Mouse (Mus musculus): ENCODE data around the gene Pmepa1. TPM values are rescaled to one million over a fixed set of nuclear protein-coding genes. Genes with fewer than 3 reads are reported as not detected.

Pmepa1 gene
- polyA plus RNA-seq, 1 experiment, result 40.4 TPM

GRCm38 (mm10) chr2:173202924-173203689 is 73.2 kb downstream of the Pmepa1 start:
- DNase-seq (ENCODE audit: extremely low spot score in 1 of 2, low spot score in 1 of 2), result no peak

- DNase-seq (ENCODE audit: extremely low spot score in 1 of 2, low spot score in 1 of 2), result no peak
These were observed 81.5 kb downstream of the Pmepa1 start for GRCm38 (mm10) chr2:173194796-173195195.

GRCm38 (mm10) chr2:173187182-173187855 is 89.0 kb downstream of the Pmepa1 start:
- DNase-seq (ENCODE audit: extremely low spot score in 1 of 2, low spot score in 1 of 2), result no peak

DNA sequence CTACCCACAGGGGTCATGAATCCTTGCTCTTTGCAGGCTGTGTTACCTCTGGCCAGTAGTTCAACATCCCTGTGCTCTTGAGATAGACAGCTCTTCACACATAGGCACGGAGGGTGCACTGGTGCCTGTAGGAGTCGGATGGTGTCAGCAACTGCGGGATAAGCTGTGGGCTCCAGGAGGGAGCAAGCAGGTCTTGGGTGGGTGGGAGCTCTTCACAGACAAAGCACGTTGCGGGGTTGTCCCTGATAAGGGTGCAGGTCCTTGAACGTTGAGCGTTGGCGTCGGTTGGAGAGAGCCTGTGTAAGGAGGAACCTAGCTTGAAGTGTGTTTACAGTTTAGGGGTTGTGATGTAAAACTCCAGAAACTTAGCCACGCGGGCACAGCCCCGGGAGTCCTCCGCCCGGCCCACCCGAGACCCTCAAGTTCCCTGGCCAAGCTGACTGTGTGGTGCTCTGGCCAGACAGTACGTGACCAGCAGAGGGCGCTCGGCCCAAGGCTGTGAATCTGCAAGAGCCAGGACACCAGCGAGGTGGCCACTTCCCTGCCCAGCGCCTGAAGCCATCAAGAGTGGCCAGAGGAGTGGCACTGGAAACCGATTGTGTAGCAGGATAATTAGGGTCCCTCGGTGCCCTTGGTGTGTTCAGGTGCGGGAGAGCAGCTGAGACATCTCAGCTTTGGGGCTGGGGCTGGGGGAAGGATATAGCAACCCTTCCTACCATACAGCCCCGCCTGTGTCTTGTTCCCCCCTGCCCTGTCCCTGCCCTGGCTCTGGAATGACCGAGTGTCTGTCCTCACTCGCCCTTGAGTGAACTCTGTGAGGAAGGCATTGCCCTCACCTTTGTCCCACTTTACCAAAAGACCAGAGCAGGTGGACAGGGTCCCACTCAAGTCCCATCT is 90.0 kb downstream of the Pmepa1 start:
- DNase-seq (ENCODE audit: extremely low spot score in 1 of 2, low spot score in 1 of 2), result peak in 1 of 2 experiments; percentile 89

GRCm38 (mm10) chr2:173185282-173185681 is 91.1 kb downstream of the Pmepa1 start:
- no peak for DNase-seq (ENCODE audit: extremely low spot score in 1 of 2, low spot score in 1 of 2)

- no peak for DNase-seq (ENCODE audit: extremely low spot score in 1 of 2, low spot score in 1 of 2)
These were observed 91.8 kb downstream of the Pmepa1 start for GRCm38 (mm10) chr2:173184475-173185080.

DNA sequence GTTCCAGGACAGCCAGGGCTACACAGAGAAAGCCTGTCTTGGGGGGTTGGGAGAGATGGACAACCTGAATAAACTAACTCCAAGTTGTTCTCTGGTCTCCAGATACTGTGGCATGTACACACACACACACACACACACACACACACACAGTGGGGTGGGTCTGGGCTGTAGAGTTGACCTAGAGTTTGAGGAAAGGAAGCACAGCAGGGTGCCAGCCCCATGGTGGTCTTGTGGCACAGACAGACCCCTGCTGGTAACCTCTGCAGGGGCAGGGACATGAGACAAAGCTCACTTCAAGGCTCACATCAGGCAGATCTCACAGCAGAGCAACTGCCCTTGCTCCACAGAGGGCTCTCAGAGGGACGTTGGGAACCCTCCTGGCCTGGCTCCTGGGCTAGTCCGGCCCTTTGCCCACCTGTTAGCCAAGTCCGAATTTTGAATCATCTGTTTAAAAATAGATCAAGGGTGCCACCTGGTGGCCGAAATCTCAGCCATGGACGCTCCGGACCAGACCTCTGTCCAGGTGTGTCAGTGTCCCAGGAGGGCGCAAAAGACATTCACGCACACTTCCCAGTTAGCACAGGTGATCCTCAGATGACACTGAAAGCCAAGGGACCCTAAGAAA is 92.4 kb downstream of the Pmepa1 start:
- DNase-seq (ENCODE audit: extremely low spot score in 1 of 2, low spot score in 1 of 2), result peak in 1 of 2 experiments; percentile 83

GRCm38 (mm10) chr2:173183311-173183710 is 93.0 kb downstream of the Pmepa1 start:
- no peak for DNase-seq (ENCODE audit: extremely low spot score in 1 of 2, low spot score in 1 of 2)

- no peak for DNase-seq (ENCODE audit: extremely low spot score in 1 of 2, low spot score in 1 of 2)
These were observed 93.5 kb downstream of the Pmepa1 start for GRCm38 (mm10) chr2:173182796-173183195.

- DNase-seq (ENCODE audit: extremely low spot score in 1 of 2, low spot score in 1 of 2), result no peak
These were observed 94.4 kb downstream of the Pmepa1 start for GRCm38 (mm10) chr2:173181901-173182300.

DNA sequence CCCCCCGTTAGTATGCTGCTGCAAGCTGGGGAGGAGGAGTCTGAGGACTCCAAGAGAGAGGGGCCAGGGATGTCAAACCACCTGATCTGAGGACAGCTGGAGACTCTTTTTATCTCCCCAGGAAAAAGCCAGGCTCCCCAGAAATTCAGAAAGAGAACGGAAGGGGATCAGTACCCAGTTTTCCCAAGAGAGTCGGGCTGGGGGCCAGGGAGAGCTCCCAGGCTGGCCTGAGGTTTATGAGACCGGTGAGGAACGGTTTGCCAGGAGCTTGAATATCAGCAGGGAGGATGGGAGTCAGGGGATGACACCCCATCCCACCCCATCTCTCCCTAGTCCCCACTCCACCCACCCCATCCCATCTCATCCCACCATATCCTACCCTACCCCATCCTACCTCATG is 94.8 kb downstream of the Pmepa1 start:
- DNase-seq (ENCODE audit: extremely low spot score in 1 of 2, low spot score in 1 of 2), result no peak

GRCm38 (mm10) chr2:173180721-173181388 is 95.5 kb downstream of the Pmepa1 start:
- no peak for DNase-seq (ENCODE audit: extremely low spot score in 1 of 2, low spot score in 1 of 2)

DNA sequence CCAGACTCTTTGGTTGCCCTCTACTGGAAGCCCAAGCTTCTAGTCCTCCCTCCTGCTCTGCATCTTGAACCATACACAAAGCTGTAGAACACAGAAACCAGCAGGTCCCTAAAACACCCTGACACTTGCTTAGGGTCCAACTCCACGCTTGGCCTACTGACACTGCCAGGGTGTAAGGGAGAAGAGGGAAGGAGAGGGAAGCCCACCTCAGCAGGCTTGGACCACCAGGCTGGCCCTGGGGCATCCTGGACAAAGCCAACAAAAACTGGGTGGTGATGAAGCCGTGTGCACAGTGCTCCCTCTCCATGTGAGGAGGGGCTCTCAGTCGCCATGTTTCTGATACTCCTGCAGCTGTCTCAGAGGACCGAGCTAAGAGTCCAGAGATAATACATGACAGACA is 96.3 kb downstream of the Pmepa1 start:
- DNase-seq (ENCODE audit: extremely low spot score in 1 of 2, low spot score in 1 of 2), result no peak

- no peak for DNase-seq (ENCODE audit: extremely low spot score in 1 of 2, low spot score in 1 of 2)
These were observed 97.3 kb downstream of the Pmepa1 start for GRCm38 (mm10) chr2:173179046-173179445.

GRCm38 (mm10) chr2:173177951-173178350 is 98.4 kb downstream of the Pmepa1 start:
- no peak for DNase-seq (ENCODE audit: extremely low spot score in 1 of 2, low spot score in 1 of 2)

DNA sequence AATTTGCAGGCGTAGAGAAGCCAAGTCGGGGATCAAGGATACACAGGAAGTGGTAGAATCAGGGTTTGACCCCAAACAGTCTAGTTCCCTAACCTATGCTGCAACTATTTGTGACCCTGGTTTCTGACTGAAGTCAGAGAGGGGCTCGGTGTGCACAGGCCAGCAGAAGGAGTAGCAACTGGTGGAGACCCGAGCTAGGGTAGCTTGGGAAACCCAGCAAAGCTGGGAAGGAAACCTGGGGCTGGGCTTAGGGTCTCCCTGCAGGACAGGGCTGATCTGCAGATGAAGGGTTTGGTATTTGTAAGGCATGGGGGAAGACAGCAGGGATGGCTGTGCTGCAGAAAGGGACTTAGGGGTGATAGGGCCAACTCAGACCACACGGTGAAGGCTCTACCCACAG is 98.9 kb downstream of the Pmepa1 start:
- DNase-seq (ENCODE audit: extremely low spot score in 1 of 2, low spot score in 1 of 2), result no peak

GRCm38 (mm10) chr2:173175703-173176102 is 100.6 kb downstream of the Pmepa1 start:
- DNase-seq (ENCODE audit: extremely low spot score in 1 of 2, low spot score in 1 of 2), result no peak

DNA sequence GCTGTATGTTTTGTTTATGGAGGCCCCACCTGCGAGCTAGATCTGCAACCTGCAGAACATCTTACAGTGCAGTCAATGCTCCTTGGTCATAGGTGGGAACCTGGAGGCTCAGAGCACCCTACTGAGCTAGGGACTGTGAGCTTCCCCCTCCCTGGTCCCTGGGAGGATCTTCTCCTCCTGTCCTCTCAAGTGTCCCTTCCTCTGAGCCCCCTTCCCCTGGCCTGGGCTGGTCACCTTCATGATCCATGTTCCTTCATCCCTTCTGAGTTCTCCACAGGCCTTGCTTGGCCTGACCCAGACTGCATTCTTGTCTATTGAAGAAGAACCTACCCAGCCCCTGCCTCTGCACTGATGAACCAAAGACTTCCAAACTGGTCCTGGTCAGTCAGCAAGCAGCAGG is 101.8 kb downstream of the Pmepa1 start:
- DNase-seq (ENCODE audit: extremely low spot score in 1 of 2, low spot score in 1 of 2), result no peak
